Mouse (Mus musculus): ENCODE measurements at regions not wholly inside any gene's neighbourhood (a gene's known extent, or its start where the extent isn't known, plus 50 kb on each side); places are given as distances from the start of the nearest gene placed in this dataset.

DNA sequence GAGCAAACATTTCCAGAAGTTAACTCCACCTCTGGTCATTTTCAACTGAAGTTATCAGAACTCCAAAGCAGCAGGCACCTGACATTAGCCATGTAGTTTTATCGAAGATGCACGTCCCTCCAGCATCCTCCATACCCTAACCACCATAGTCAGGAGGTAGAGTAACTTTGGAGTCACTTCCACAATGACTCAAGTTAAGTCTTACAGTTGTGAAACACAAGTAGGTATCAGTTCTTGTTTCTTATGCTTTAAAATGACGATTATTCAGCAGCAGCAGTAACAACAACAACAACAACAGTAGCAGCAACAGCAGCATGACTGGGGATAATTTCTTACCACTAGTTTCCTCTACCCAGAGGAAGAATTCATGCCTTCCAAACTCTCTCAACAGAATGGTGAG is 51.3 kb upstream of the Tank start:
- TF ChIP-seq POLR2A (IDR thresholded peaks at IDR 0.05; ENCODE audit: low read depth, low read length) (no peak), HCFC1 (IDR thresholded peaks at IDR 0.05; ENCODE audit: low read depth, low read length) (no peak), BHLHE40 (IDR thresholded peaks at IDR 0.05; ENCODE audit: low read depth, low read length) (no peak), MEF2A (IDR thresholded peaks at IDR 0.05; ENCODE audit: borderline replicate concordance, low read depth, low read length) (no peak), CTCF (conservative IDR thresholded peaks at IDR 0.05 in 1 of 2, IDR thresholded peaks at IDR 0.05 in 1 of 2; ENCODE audit: low read depth in 2 of 2, low read length in 2 of 2) (no peak), USF1 (IDR thresholded peaks at IDR 0.05; ENCODE audit: low read depth, low read length) (no peak), ETS1 (conservative IDR thresholded peaks at IDR 0.05; ENCODE audit: low read depth, low read length) (no peak), MYC (IDR thresholded peaks at IDR 0.05; ENCODE audit: low read depth, low read length) (no peak)
